Mouse (Mus musculus) left cerebral cortex, adult 11 months (tissue): ENCODE measurements around the gene Wscd1.
"Not testable (repeated sequence)": the region's sequence is repeated elsewhere in the genome, so short reads cannot be mapped to it uniquely, and the experiment has no call there.

Experiments used
- DNase-seq: peaks from one replicate; pipeline ENCODE4 v3.0.0; 2022; ENCODE audit warnings: low spot score

The Wscd1 gene

DNA sequence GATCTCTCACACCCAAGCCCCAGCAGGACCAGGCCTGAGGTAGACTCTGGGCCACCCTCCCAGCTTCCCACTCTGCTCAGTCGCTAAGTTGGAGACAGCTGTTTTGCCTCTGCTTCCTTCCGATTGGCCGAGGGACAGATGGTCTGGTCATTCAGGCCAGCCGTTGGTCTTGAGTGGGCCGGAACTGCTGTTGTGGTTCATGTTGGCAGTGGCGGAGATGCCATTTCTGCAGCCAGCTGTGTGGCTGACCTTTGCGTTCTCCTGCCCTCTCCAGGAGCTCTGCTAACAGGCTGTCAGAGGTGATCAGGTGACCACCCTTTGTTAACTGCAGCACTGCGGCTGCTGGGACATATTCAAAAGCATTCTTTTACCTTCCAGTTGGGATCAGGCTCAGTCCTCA lies 20.0 kb downstream of the Wscd1 start:
- no peak for DNase-seq

DNA sequence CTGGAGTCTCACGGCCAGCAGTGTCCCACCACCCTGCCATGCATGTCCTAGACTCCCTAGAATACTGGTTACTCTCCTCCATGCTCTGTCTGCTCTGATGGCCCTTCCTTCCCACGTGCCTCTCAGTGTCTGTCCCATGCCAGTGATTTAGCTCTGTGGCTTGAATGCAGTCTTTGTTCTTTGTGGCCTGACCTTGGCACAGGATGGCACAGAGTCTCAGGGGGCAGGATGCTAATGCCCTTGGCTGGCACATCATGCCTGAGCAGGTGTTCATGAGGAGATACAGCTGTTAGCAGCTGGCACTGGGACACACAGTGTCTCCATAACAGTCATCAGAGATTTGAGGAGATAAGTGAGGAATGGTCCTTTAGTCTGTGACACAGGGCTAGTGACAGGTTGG lies 20.8 kb downstream of the Wscd1 start:
- DNase-seq: peak; percentile 64

DNA sequence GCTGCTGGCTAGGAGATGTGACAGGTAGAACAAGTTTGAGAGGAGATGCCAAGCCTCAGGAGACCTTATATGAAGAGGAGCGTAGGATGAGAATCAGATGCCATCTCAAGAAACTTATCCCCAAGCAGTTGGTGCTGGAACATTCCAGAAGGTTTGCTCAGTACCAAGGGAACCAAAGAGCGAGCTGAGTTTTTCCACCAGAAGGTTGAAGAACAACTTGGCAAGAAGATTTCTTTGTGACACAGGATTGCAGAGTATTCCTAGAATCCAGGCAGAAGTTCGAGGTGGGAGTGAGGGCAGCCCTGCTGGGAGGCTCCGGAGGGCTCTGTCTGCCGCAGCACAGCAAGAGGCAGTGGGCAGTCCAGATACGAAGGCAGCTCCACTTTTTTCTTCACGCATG lies 21.4 kb downstream of the Wscd1 start:
- peak; percentile 45 for DNase-seq

DNA sequence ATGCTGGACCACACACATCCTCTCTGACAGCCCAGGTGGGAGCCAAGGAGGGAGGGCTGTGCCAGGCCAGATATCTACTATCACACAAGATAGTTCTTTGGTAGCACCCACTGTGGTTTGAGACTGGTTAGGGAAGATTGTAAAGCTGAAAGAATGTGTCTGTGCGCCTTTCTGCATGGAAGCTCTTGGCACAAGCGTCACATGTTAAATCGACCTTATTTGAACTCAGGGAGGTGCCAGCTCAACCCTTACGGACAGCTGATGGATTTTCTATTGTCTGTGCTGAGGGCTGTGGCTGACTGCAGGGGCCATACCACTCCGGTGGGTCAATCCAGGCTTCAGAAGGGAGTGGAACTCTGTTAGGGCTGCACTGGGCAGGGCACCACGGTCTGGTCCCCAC lies 22.3 kb downstream of the Wscd1 start:
- no peak for DNase-seq

DNA sequence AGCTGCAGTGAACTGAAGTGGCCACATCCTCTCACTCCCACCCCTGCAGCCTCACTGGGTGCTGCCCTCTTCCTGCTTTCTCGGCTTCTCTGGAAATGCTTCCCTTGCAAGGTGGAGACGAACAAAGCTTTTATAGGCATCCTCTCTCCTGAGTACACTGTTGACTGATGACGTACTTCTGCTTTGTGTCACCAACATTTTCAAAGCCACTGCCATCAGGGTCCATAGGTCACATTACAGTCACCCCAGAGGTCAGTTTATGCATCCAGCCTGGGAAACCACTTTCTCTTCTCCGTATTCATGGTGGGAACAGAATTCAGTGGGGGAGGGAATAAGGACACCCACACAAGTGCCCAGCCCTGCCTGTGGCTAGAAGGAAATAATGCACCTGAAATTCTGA lies 23.1 kb downstream of the Wscd1 start:
- DNase-seq: no peak

DNA sequence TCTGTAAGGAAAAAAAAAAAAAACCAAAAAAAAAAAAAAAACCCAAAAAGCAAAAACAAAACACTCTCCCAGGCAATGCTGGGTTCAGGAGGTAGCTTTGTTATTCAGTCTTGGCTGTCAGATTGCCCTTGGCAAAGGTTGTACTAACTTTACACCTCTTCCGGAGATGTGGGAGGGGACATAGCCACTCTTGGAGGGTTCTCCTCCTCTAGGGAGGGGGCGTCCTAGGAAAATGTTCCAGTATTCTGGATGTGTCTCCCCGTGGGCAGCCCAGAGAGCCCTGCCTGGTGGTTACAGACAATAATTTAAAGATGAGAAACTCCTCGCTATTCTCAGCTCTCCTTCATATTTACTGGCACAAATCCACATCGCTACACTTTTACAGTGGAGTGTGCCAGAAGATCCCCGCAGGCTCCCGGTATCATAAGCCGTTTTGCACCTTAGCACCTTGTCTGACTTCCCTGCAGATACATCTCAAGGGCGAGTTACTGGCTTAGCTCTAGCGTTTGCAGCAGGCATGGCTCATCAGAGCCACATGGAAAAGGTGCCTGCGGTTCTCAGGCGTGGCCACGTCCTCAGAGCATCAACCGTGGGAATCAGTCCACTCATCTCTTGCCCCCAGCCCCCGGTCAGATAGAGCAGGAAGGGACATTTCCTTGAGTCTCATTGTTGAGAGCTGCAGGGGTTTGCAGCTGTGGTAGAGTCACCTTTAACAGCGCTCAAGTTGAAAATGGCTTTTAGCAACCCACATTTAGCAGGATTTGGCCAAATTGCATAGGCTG lies 24.5 kb downstream of the Wscd1 start:
- DNase-seq: no peak

DNA sequence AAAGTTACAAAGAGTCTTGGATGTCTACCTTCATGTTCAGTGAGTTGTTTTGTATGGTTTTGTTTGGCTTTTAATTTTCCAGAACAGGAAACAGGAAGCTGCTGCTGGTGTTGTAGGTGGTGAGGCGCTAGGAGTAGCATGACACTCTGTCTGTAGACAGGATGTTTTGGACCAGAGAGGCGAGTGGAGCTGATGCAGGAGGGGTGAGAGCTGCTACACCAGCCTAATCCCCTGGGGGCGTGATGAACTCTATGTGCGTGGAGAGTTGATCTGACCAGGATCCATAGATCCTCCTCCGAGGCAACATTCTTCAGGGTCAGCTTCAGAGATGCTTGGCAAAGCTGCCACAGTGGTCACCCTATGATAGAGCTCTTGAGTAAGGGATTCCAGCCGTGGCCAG lies 25.3 kb downstream of the Wscd1 start:
- no peak for DNase-seq

DNA sequence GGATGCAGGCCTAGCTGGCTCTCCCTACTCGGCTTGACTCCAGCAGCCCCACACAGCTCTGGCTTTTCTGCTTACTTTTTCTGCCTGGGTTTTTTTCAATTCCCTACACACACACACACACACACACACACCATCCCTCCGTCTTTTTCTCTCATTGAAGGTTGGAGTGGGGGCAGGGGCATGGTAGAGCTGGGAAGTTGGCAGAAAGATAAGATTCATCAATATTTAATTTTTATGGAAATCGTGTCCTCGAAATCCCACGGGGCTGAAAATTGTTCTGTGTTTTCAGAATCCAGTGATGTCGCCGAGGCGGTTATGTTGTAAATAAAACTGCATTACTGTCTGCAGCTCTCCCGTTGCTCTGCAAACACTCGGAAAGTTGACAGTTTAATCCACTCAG lies 29.9 kb downstream of the Wscd1 start:
- DNase-seq: no peak

DNA sequence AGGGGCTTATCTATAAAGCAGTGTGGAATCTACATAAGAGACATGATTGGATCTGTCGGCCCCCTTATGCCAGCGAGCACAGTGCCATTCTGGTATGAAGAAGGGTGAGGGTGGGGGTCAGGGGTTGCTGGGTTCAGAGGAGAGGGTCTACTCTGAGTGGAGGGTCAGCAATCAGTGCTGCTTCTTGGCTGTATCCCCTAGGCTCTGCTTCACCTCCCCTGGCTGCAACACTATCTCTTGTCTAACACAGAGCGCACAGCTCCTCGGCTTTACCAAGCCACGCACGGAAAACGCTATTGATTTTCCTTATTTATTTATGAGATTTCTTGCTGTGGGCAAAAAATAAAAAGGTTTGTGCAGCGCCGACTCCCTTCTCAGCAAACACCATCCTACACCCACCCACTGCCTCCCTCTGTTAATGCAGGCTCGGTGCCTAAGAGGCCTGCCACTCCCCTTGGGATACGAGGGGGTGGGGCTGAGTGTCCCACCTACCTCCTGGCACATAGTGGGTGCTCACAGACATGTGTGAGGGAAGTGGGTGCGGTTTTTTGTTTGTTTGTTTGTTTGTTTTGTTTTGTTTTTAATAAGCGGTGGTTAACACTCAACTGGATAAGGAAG lies 32.1 kb downstream of the Wscd1 start:
- DNase-seq: no peak

DNA sequence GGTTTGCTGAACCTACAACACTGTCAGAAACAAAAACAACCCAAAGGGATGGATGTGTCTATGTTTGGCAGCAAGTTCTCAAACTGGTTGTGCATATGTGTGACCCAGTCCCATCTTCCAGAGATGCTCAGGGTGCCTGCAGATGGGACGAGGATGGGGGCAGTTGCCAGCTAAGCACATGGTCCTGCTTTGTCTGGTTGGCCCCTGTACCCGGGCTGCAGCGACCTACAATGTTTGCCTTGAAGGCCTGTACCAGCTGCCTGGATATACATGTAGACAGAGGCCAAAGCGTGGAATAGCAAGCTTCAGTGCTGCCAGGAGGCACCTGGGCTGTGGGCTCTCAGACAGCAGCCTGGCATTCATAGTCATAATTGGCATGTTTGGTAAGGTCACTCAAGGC lies 35.8 kb downstream of the Wscd1 start:
- DNase-seq: no peak

DNA sequence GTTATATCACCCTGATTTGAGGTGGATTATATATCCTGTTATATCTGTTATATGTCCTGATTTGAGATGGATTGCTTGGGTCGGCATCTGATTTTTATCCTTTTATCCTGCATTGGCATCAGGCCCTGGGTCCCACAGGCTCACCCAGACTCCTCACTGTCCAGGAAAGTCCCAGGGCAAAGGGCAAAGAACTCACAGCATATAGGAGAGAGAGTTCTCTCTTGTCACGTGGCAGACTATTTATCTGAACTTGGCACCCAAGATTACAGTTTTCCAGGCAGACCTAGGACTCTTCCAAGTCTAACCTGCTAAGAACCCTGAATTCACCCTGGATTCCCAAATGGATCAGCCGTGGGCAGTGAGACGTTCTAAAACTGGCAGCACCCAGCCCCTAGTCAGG lies 38.5 kb downstream of the Wscd1 start:
- DNase-seq: no peak

DNA sequence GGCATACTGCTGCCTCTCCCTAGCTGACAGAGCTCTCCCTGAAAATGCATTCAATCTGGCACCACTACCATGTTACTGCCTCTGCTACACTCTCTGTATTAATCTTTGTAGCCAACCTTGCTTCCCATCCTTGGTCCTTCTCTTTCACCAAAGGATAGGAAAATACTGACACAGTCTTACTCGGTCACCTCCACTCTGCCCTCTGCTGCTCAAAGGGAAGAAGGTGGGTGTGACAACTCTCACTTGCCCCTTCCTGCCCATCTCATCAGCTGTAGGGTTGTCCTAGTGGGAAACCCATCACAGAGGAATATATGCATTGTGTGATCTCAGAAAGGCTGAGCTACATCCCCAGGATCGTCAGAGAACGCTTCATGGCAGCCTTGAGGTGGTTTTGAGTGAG lies 40.5 kb downstream of the Wscd1 start:
- DNase-seq: no peak

DNA sequence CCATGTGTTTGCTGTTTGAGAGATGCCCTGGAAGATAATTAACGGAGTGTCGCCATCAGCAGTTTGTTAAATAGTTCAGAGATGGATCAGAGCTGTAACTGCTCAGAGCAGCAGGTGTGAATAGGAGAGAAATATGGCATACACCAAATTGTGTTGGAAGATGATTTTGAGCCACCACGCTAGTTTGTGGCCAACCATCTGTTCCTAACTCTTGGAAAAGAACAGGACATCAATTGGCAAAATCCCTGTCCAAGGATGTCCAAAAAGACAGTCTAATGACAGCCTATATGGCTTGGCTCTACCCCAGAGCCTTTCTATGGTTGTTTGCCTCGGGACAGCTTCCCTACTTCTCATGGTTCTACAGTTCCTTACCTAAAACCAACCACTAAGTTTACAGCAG lies 49.5 kb downstream of the Wscd1 start:
- no peak for DNase-seq

DNA sequence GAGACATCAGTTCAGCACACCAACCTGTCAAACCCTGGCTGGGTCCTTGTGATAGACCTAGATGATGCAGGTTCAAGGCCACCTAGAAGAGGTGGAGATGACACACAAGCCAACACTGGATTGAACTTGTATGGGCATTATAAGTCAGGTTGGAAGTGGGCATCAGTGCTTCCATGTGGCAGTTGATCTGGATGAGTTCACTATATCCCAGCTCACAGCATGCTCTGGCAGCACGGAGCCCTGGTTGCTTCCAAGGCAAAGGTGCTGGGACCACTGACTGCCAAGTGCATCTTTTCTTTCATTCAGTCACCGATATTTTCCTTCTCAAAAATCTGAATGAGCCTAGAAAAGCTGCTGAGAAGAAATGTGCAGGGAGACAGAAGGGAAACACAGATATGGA lies 58.8 kb downstream of the Wscd1 start:
- DNase-seq: no peak

DNA sequence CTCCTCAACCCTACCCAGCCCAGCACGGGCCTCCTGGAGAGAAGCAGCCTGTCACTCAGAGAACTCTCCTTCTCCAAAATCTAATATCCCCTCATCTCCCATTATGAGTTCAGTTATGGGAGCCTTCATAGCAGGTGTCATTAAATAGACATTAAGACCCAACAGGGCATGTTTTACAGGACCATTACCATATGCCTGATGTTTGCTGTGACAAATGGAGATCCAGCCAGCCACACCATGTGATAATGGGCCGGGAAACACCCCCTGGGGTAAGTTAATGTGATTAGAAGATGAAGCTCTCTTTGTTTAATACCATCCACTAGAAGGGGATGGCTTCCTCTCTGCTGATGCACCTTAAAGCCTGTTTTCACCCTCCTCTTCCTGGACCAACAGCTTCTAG lies 62.1 kb downstream of the Wscd1 start:
- no peak for DNase-seq

DNA sequence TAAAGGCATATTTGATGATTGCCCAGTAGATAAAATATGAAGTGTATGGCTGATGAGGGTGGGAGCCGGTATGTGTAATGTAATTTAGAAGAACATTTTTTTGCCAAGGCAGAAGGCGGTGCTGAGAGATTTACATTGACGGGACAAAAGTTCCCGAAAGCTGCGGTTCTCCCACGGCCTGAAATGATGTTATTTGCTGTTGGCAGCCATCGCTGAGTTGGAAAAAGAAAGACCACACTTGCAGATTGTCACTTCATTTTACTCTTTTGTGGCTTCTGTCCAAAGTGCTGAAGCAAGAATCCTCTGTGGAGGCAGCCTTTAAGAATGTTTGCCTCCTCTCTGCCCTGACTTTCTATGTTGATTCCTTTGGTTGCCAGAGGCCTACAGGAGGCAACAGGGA lies 63.2 kb downstream of the Wscd1 start:
- DNase-seq: no peak

DNA sequence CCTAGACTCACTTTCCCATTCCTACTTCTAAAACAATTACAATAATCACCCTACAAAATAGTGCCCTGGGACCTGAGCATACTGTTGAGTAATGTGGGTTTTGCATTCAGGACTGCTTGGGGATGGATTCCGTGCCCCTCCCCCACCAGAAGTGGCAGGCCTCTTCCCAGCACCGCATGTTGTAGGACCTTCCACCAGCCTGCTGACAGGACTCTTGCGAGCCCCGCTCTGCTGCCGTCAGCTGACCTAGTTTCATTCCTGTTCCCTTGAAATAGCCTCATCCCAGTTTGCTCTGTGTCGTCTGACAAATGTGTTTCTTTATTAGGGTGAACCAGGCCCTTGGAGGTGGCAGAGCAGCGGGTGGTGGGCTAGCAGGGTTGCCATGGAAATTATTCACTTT lies 64.8 kb downstream of the Wscd1 start:
- no peak for DNase-seq

DNA sequence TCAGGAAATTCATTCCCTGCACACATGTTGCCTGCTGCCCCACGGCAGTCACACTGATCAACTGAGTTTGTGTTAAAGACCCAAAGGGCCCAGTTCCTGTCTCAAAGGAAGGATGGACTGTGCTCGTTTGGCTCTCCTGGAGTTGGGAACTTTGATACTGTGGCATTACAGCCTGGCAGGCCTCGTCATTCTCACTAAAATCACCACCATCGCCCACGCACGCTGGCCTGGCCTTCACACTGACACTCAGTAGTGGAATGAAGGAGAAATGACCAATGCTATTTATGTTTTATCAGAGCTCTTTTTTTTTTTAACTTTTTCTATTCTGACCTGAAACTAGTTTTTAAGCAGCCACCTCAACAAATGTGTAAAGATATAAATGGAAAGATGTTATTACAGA lies 65.6 kb downstream of the Wscd1 start:
- no peak for DNase-seq

DNA sequence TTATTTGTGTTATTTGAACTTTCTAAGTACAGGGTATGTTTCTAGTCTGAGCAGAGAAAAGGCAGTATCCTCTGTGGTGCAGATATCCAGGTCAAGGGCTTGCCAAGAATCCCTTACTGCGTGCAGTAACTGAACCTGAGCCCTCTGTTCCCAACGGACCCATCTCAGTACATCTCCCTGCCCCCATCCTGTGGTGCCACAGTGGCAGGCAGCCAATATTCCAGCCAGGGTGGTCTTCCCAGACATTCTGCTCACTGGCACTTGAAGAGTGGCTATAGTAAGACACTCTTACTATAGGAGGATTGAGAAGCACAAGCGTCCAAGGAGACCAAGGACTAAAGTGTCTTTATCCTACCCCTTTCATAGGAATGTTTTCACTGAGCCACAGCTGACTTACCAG lies 67.2 kb downstream of the Wscd1 start:
- no peak for DNase-seq

DNA sequence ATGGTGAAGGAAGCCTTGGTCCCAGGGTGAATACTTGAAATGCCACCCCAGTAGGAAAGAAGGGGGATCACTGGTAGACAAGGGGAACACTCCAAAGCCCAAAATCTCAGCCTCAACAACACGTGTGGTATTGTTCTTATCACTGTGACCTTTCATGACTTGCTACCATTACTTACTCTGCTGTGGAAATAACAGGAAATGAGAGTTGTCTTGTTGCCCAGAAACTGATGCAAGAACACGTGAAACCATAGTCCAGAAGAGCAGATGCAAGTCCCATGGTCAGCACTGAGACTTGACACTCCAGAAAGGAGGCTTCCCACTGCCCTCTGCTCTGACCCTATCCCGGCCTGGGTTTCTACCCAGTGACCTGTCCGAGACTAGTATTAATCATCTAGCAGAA lies 67.6 kb downstream of the Wscd1 start:
- DNase-seq: no peak

DNA sequence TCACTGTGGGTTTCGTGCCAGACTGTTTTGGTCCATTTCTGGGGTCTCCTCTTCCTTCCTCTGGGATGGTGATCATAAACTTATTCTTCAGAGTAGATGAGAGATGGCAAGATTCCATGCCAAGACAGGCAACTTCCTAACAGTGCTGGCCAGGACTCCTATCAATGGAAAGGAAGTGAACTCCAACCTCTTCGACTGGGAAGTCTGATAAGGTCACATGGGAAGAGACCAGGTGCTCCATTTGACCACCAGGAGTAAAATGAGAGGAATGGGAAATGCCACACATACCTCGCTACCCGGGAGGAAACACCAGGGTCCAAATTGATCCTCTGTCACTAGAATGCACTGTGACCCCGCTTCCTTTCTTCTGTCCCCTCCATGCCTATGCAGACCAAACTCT lies 68.4 kb downstream of the Wscd1 start:
- DNase-seq: no peak

DNA sequence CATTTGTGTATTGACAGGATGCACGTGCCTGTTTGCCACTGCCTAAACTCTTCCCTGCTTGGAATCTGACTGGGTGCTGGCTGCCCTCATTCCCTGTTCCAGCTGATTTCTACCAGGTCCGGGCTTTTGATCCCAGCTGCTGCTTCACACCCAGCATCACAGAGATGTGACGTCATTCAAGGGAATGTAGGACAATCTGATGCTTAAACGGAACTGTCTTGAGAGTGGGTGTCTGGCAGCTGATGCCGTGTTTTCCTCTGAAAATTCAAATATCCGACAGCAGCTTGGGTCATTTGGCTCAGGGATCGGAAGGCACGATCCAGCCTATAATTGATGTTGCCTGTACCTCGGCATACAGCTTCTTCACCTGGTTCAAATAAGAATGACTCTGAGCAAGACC lies 70.2 kb downstream of the Wscd1 start:
- DNase-seq: no peak

DNA sequence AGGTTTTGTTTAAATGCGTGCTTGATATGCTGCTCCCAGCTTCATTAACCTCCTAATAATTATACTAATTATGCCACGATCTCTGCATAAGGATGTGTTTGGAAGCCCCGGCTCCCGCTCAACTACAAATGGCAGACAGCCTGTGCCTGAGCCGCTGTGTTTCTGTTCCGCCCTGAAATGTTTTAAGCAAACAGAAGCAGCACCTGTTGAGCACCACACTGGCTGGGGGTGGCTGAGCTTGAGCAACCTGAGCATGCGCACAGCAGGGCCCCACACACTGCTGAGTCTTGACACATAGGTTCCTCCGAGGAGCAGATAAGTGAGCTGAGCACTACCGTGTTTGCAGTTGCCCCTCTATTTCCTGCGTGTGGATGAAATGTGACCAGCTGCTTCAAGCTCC lies 71.1 kb downstream of the Wscd1 start:
- DNase-seq: peak; percentile 34

DNA sequence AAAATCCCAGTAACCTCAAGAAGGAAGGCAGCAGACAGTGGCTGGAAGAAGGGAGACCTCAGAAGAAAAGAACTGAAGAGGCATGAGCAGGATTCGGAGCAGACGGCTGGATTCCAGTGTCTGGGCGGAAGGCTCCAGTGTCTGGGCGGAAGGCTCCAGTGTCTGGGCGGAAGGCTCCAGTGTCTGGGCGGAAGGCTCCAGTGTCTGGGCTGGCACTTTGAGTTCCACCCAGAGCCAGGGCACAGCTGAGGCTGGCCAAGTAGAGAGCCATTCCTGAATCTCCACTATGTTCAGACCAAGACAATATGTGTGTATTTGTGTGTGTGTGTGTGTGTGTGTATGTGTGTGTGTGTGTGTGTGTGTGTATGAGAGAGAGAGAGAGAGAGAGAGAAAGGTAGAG lies 71.8 kb downstream of the Wscd1 start:
- DNase-seq: not testable (repeated sequence)
